Comparison of ENCODE assay signal across 14 mouse cellular contexts in the genomic region with DNA sequence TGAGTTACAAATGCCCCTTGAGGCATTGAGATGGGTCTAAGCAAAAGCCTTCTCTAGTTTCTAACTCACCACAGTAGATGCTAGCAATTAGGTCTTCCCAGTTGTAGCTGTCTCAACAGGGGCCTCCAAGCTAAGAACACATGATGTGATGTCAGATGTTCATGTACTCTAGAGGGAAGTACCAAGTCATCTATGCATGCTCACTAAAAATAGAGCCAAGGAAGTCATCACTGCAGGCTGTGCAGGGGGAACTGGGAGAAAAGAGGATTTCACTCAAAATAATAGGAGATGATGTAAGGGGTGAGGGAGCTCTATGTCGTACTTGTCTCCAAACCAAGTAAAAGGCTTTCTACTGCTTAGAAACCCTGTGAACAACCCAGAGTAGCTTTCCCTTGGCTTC. TPM values are rescaled to one million over a fixed set of nuclear protein-coding genes. Genes with fewer than 3 reads are reported as not detected.
DNase-seq lines count a peak whose midpoint lies in the region; ATAC-seq and TF ChIP-seq lines count a peak whose summit lies in the region.
"Had no signal": no experiment of that assay in that cellular context is flagged by ENCODE, and none has a peak within 500 bp of the region (broad histone marks: within the 10 kb centered on the region; RNA-seq: fewer than 3 reads in every experiment).

No protein-coding gene starts in this region.

- no peak overlapping the region for H3K9ac ChIP-seq in heart, embryonic 15.5 days
- H3K9ac ChIP-seq in heart, adult 2 months (ENCODE audit: low read depth, low read length): no peak overlapping the region
- no peak overlapping the region for H3K9ac ChIP-seq in liver, adult 2 months (ENCODE audit: low read depth, low read length)
- no peak overlapping the region for H3K9ac ChIP-seq in liver, embryonic 12.5 days
- no peak overlapping the region for H3K9ac ChIP-seq in forebrain, embryonic 13.5 days
- H3K9ac ChIP-seq: hindbrain, embryonic 12.5 days; midbrain, embryonic 12.5 days had no signal

- no peaks in the 10 kb centered on the region for H3K9me3 ChIP-seq in heart, embryonic 15.5 days (replicated peaks)
- no peaks in the 10 kb centered on the region for H3K9me3 ChIP-seq in liver, embryonic 12.5 days (replicated peaks)
- H3K9me3 ChIP-seq in forebrain, embryonic 13.5 days (replicated peaks): no peaks in the 10 kb centered on the region
- H3K9me3 ChIP-seq: hindbrain, embryonic 12.5 days; midbrain, embryonic 12.5 days had no signal

- peaks cover 44% of the 10 kb centered on the region for H3K4me1 ChIP-seq in heart, embryonic 15.5 days (replicated peaks)
- peaks cover 5% of the 10 kb centered on the region; the same call in 1 of the 2 replicates for H3K4me1 ChIP-seq in heart, adult 2 months (ENCODE audit: control insufficient read depth, insufficient read depth, low read length)
- H3K4me1 ChIP-seq in liver, adult 2 months (ENCODE audit: control insufficient read depth, insufficient read depth, low read length): peaks cover 6% of the 10 kb centered on the region; the same call in 1 of the 2 replicates
- H3K4me1 ChIP-seq in liver, embryonic 12.5 days: no peaks in the 10 kb centered on the region
- no peaks in the 10 kb centered on the region for H3K4me1 ChIP-seq in forebrain, embryonic 13.5 days
- H3K4me1 ChIP-seq: hindbrain, embryonic 12.5 days; midbrain, embryonic 12.5 days had no signal

- no peak for TF ChIP-seq POLR2A in heart, adult 2 months (IDR thresholded peaks at IDR 0.05; ENCODE audit: insufficient read depth, low read depth, low read length)
- no peak for TF ChIP-seq POLR2A in liver, adult 2 months (IDR thresholded peaks at IDR 0.05; ENCODE audit: extremely low read depth, insufficient read depth, low read length)

- no peak for ATAC-seq in heart, embryonic 15.5 days (replicated peaks; ENCODE audit: insufficient number of reproducible peaks, insufficient read depth, low FRiP score, low read depth)
- no peak for ATAC-seq in liver, embryonic 12.5 days
- no peak for ATAC-seq in forebrain, embryonic 13.5 days

- H3K27ac ChIP-seq in heart, embryonic 15.5 days: peak overlapping the region; percentile 73
- no peak overlapping the region for H3K27ac ChIP-seq in heart, adult 2 months
- H3K27ac ChIP-seq in liver, adult 2 months (replicated peaks; ENCODE audit: insufficient read depth, low read depth, low read length): no peak overlapping the region
- no peak overlapping the region for H3K27ac ChIP-seq in liver, embryonic 12.5 days
- H3K27ac ChIP-seq in macrophage: peak overlapping the region; percentile 81
- no peak overlapping the region for H3K27ac ChIP-seq in forebrain, embryonic 13.5 days
- H3K27ac ChIP-seq: hindbrain, embryonic 12.5 days; midbrain, embryonic 12.5 days had no signal

- no peaks in the 10 kb centered on the region for H3K27me3 ChIP-seq in heart, embryonic 15.5 days
- H3K27me3 ChIP-seq in heart, adult 2 months (ENCODE audit: control insufficient read depth, insufficient read depth, low read length): no peaks in the 10 kb centered on the region
- no peaks in the 10 kb centered on the region for H3K27me3 ChIP-seq in liver, adult 2 months (ENCODE audit: control insufficient read depth, insufficient read depth, low read length)
- H3K27me3 ChIP-seq in liver, embryonic 12.5 days (replicated peaks): 0 out of 2 replicates have a peak, but pooled peaks cover 3% of the 10 kb centered on the region
- H3K27me3 ChIP-seq in forebrain, embryonic 13.5 days: no peaks in the 10 kb centered on the region
- H3K27me3 ChIP-seq: hindbrain, embryonic 12.5 days; midbrain, embryonic 12.5 days had no signal

- no peak overlapping the region for H3K4me2 ChIP-seq in heart, embryonic 15.5 days
- H3K4me2 ChIP-seq in liver, embryonic 12.5 days: no peak overlapping the region
- H3K4me2 ChIP-seq in forebrain, embryonic 13.5 days: no peak overlapping the region
- H3K4me2 ChIP-seq: hindbrain, embryonic 12.5 days; midbrain, embryonic 12.5 days had no signal

- no peak for TF ChIP-seq EP300 in heart, adult 2 months (IDR thresholded peaks at IDR 0.05; ENCODE audit: insufficient read depth, low read depth, low read length)

- H3K4me3 ChIP-seq in heart, embryonic 15.5 days: no peak overlapping the region
- no peak overlapping the region for H3K4me3 ChIP-seq in heart, adult 2 months
- H3K4me3 ChIP-seq in liver, adult 2 months (ENCODE audit: insufficient read depth, low read depth, low read length): no peak overlapping the region
- no peak overlapping the region for H3K4me3 ChIP-seq in liver, embryonic 12.5 days
- no peak overlapping the region for H3K4me3 ChIP-seq in macrophage (ENCODE audit: inconsistent target)
- no peak overlapping the region for H3K4me3 ChIP-seq in forebrain, embryonic 13.5 days
- H3K4me3 ChIP-seq: hindbrain, embryonic 12.5 days; midbrain, embryonic 12.5 days had no signal

- intact Hi-C loops in heart, adult 2 months (cut with DNase I): no loop called here

- no peaks in the 10 kb centered on the region for H3K79me2 ChIP-seq in heart, adult 2 months (replicated peaks; ENCODE audit: control insufficient read depth, insufficient read depth, low read length)
- no peaks in the 10 kb centered on the region for H3K79me2 ChIP-seq in liver, adult 2 months (ENCODE audit: control insufficient read depth, insufficient read depth, low read length)
- H3K79me2 ChIP-seq in macrophage (ENCODE audit: inconsistent target): no peaks in the 10 kb centered on the region

- DNase-seq in heart, adult 2 months: no peak
- DNase-seq in liver, adult 2 months (ENCODE audit: extremely low read depth, low read depth, low spot score): peak; percentile 41
- peak; percentile 62 for DNase-seq in brain, adult 2 months (ENCODE audit: low read depth, low spot score)
- DNase-seq: adrenal gland, postnatal 10 days; cerebellum, postnatal 36 days; gastrocnemius, postnatal 14 days; lung, postnatal 4 days; thymus, adult 2 months had no signal

- TF ChIP-seq CTCF in heart, adult 2 months (IDR thresholded peaks at IDR 0.05): no peak
- no peak for TF ChIP-seq CTCF in liver, adult 2 months (IDR thresholded peaks at IDR 0.05; ENCODE audit: low read depth, low read length)

- no peaks in the 10 kb centered on the region for H3K36me3 ChIP-seq in heart, embryonic 15.5 days
- H3K36me3 ChIP-seq in heart, adult 2 months (ENCODE audit: control insufficient read depth, insufficient read depth, low read length): peaks cover 5% of the 10 kb centered on the region; the same call in 1 of the 2 replicates
- H3K36me3 ChIP-seq in liver, adult 2 months (ENCODE audit: control insufficient read depth, insufficient read depth, low read length): no peaks in the 10 kb centered on the region
- no peaks in the 10 kb centered on the region for H3K36me3 ChIP-seq in liver, embryonic 12.5 days
- H3K36me3 ChIP-seq in macrophage (ENCODE audit: inconsistent target): no peaks in the 10 kb centered on the region
- H3K36me3 ChIP-seq in forebrain, embryonic 13.5 days (ENCODE audit: poor library complexity, severe bottlenecking): no peaks in the 10 kb centered on the region
- H3K36me3 ChIP-seq: hindbrain, embryonic 12.5 days; midbrain, embryonic 12.5 days had no signal

- 80% methylated on average over 1 of the region's 1 CpGs for whole genome bisulfite sequencing in heart, embryonic 15.5 days
- WGBS in heart, adult 2 months: 59% methylated on average over 1 of the region's 1 CpGs
- WGBS in liver, adult 2 months: 90% methylated on average over 1 of the region's 1 CpGs
- 38% methylated on average over 1 of the region's 1 CpGs for WGBS in liver, embryonic 12.5 days (ENCODE audit: insufficient replicate concordance)
- 11% methylated on average over 1 of the region's 1 CpGs for WGBS in macrophage (ENCODE audit: missing documents)
- 57% methylated on average over 1 of the region's 1 CpGs for WGBS in forebrain, embryonic 13.5 days

RNA-seq across cellular contexts. Expression of a gene that starts 35.8 kb away (rescaled TPM):
- 90.9 and 110 TPM in 2 replicates for polyA plus RNA-seq in heart, embryonic 15.5 days (2015; fragmentation: Nextera tagmentation; extraction: Ambion mirVana)
- 10 to 100 TPM; 25.6 to 25.9 TPM for total RNA-seq in heart, adult 2 months (2021)
- polyA plus RNA-seq in heart, adult 2 months (2012; rRNA removed): 17.9 and 30.0 TPM in 2 replicates
- total RNA-seq in liver, adult 2 months (2014; rRNA removed): 7.5 and 10.9 TPM in 2 replicates
- polyA plus RNA-seq in liver, adult 2 months (2012; rRNA removed): 3.0 and 4.4 TPM in 2 replicates
- 34.6 and 37.0 TPM in 2 replicates for polyA plus RNA-seq in liver, embryonic 12.5 days (2016; fragmentation: Nextera tagmentation; extraction: Ambion mirVana)
- 10 to 100 TPM in 2 of 26 experiments, 1 to 10 TPM in 20, under 1 TPM in 4; 0.49 to 14.8 (median 3.0) TPM for total RNA-seq in macrophage (2018; cell fraction: chromatin; rRNA removed)
- total RNA-seq in macrophage (2018; cell fraction: cytosol; rRNA removed): 1 to 10 TPM in 22 of 26 experiments, under 1 TPM in 4; 0.69 to 4.1 (median 2.3) TPM
- 1 to 10 TPM in 25 of 26 experiments, under 1 TPM in 1; 0.96 to 9.7 (median 2.5) TPM for total RNA-seq in macrophage (2018; cell fraction: nucleus; rRNA removed)
- polyA plus RNA-seq in macrophage (2018): 0.59 to 2.5 TPM (median 2.1 TPM) in 3 replicates
- 108 and 122 TPM in 2 replicates for polyA plus RNA-seq in forebrain, embryonic 13.5 days (2015; fragmentation: Nextera tagmentation; extraction: Ambion mirVana)

Comparison
In these comparisons a context has a peak if more than half of its experiments do, and no peak if none do; other contexts are left out.
1. H3K27ac ChIP-seq: peak in heart, embryonic 15.5 days (single experiment) and macrophage (single experiment); none in heart, adult 2 months (single experiment), liver, adult 2 months (single experiment), liver, embryonic 12.5 days (single experiment) and forebrain, embryonic 13.5 days (single experiment).
2. DNase-seq: peak in liver, adult 2 months (single experiment) and brain, adult 2 months (single experiment); none in heart, adult 2 months (0 of 2).